Mouse (Mus musculus) liver, embryonic 13.5 days (tissue): ENCODE data around the gene Slc2a3. TPM values are rescaled to one million over a fixed set of nuclear protein-coding genes. Genes with fewer than 3 reads are reported as not detected.

ENCODE experiments used
- ATAC-seq: fragments of 200-750 bp; cut with Nextera tagmentation; 2 replicates; pipeline ENCODE4 v1.8.0; 2017; ENCODE audit warnings: low read depth, mild to moderate bottlenecking, moderate number of reproducible peaks, moderate library complexity
- DNase-seq: peaks from one replicate; pipeline ENCODE4 v3.0.0; 2022
- H3K27ac ChIP-seq: fragments of 300-500 bp; sonication (generic); 2 replicates; pipeline ENCODE4 v1.5.1; 2015; ENCODE audit warnings: moderate library complexity, mild to moderate bottlenecking, inconsistent platforms
- H3K27me3 ChIP-seq: fragments of 300-500 bp; sonication (generic); 2 replicates; pipeline ENCODE4 v1.6.1; 2015; ENCODE audit warnings: mild to moderate bottlenecking, inconsistent platforms
- H3K36me3 ChIP-seq: fragments of 300-500 bp; sonication (generic); 2 replicates; pipeline ENCODE4 v1.6.1; 2015; ENCODE audit warnings: mild to moderate bottlenecking, inconsistent platforms
- H3K4me1 ChIP-seq: fragments of 300-500 bp; sonication (generic); replicated peaks from 2 replicates; pipeline ENCODE4 v1.6.1; 2015; ENCODE audit warnings: inconsistent platforms
- H3K4me2 ChIP-seq: fragments of 300-500 bp; sonication (generic); 2 replicates; pipeline ENCODE4 v1.6.1; 2015; ENCODE audit warnings: inconsistent platforms, mild to moderate bottlenecking, moderate library complexity
- H3K4me3 ChIP-seq: fragments of 300-500 bp; sonication (generic); replicated peaks from 2 replicates; pipeline ENCODE4 v1.5.1; 2015; ENCODE audit warnings: mild to moderate bottlenecking, inconsistent platforms
- H3K9ac ChIP-seq: fragments of 300-500 bp; sonication (generic); 2 replicates; pipeline ENCODE4 v1.6.1; 2015; ENCODE audit warnings: mild to moderate bottlenecking, inconsistent platforms
- H3K9me3 ChIP-seq: fragments of 300-500 bp; sonication (generic); replicated peaks from 2 replicates; pipeline ENCODE4 v1.6.1; 2016; ENCODE audit warnings: inconsistent platforms
- WGBS: fragments of 180-500 bp; shearing (Covaris S2); methylation state at CpG from one replicate; pipeline ENCODE4 v1.1.7; 2015; ENCODE audit not compliant: insufficient replicate concordance; 5-methylcytosine and 5-hydroxymethylcytosine counted together
- polyA plus RNA-seq: library from polyadenylated mRNA; unstranded; fragments of >200 nt; fragmentation: Nextera tagmentation; extraction: Ambion mirVana; gene quantifications from 2 replicates; pipeline ENCODE4 v1.2.1, GENCODE M21; 2015

Gene Slc2a3
- polyA plus RNA-seq = 18.6 and 21.4 TPM in 2 replicates

DNA sequence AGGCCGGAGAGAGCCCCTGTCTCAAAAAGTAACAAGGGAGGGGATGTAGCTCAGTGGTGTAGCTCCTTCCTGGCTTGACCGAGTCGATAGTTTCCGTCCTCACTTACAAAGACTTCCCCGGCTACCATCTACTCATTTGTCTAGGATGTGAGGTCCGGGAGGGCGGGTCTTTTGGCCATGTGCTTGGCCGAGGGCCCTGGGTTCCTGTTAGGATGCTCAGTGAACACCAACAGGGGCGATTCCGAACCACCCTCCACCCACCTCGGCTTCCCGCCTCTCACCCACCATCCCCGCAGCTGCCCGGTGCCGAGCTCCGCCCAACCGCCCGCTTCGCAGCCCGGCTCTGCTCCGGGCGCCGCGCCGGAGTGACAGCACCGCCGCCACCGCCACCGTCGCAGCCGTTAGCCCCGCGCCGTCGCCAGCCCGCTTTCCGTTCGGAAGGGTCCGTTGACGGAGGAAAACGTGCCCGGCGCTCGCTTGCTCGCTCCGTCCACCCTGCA lies at the start of gene Slc2a3:
Slc2a3 (minus strand) TSS at position 340 of the 500 bp plus-strand sequence.
- H3K4me1 ChIP-seq = peaks cover 40% of the 10 kb centered on the region
- no peaks in the 10 kb centered on the region for H3K9me3 ChIP-seq
- peaks cover 7% of the 10 kb centered on the region for H3K36me3 ChIP-seq
- H3K27ac ChIP-seq = peak within 1 kb of the TSS; percentile 88
- under 1% methylated on average over 45 of the region's 46 CpGs for WGBS
- H3K4me3 ChIP-seq = peak within 1 kb of the TSS; percentile 75
- no peaks in the 10 kb centered on the region for H3K27me3 ChIP-seq
- DNase-seq (peak; percentile 67), ATAC-seq (peak; percentile 87)
- H3K9ac ChIP-seq = peak within 1 kb of the TSS; percentile 94
- H3K4me2 ChIP-seq = peak within 1 kb of the TSS; percentile 95

GRCm38 (mm10) chr6:122843759-122844158 lies 42.3 kb upstream of the Slc2a3 start:
- H3K9ac ChIP-seq = no peak overlapping the region
- peaks cover 50% of the 10 kb centered on the region for H3K36me3 ChIP-seq
- H3K4me1 ChIP-seq = no peaks in the 10 kb centered on the region
- no peaks in the 10 kb centered on the region for H3K27me3 ChIP-seq
- no peaks in the 10 kb centered on the region for H3K9me3 ChIP-seq
- ATAC-seq = no peak
- DNase-seq = no peak
- H3K27ac ChIP-seq = no peak overlapping the region
- 76% methylated on average over 6 of the region's 6 CpGs for WGBS
- no peak overlapping the region for H3K4me2 ChIP-seq
- no peak overlapping the region for H3K4me3 ChIP-seq

DNA sequence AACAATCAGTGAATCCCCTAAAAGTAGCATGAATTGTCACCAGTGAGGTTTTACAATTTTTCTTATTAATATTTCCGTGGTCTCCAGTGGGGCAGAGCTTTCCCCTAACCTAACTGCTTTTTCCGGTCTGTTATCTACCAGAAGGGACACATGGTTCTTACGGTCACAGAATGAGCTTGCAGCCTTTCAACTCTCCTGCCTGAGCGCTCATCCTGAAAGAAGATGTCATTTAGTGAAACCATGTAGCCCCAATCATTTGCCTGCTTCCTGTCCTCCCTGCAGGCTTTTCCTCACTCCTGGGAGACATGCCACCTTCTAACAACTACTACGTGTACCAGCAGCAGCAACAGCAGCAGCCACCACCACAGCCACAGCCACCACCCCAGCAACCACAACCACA lies 36.1 kb upstream of the Slc2a3 start:
- Histone ChIP-seq H3K36me3 (peaks cover 71% of the 10 kb centered on the region), H3K4me3 (no peak overlapping the region), H3K4me2 (no peak overlapping the region), H3K27ac (no peak overlapping the region), H3K4me1 (no peaks in the 10 kb centered on the region), H3K9ac (no peak overlapping the region), H3K27me3 (no peaks in the 10 kb centered on the region), H3K9me3 (no peaks in the 10 kb centered on the region)
- ATAC-seq = no peak
- no peak for DNase-seq
- WGBS = 72% methylated on average over 5 of the region's 5 CpGs

GRCm38 (mm10) chr6:122836974-122837373 lies 35.5 kb upstream of the Slc2a3 start:
- Histone ChIP-seq H3K27ac (no peak overlapping the region), H3K4me2 (no peak overlapping the region), H3K9ac (no peak overlapping the region), H3K9me3 (no peaks in the 10 kb centered on the region), H3K27me3 (no peaks in the 10 kb centered on the region), H3K4me1 (no peaks in the 10 kb centered on the region), H3K4me3 (no peak overlapping the region), H3K36me3 (peaks cover 71% of the 10 kb centered on the region)
- ATAC-seq = no peak
- 86% methylated on average over 3 of the region's 3 CpGs for WGBS
- DNase-seq = no peak

DNA sequence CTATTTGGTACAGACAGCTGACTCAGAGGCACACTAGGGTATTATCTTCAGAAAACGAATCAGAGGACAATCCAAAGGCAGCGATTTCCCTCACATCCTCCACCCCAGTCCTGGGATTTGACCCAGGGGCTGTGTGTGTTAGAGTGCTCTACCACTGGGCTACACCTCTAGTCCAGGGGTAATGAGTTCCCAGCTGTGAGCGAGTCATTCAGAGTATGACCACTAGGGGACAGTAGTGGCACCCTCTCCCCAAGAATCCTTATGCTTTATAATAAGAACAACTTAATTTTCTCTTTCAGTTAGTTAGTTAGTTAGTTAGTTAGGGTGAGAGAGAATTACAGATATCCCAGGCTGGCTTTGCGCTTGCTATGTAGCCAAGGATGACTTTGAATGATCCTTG lies 32.9 kb upstream of the Slc2a3 start:
- ATAC-seq = 0 out of 2 replicates have a peak, but pooled peaks have one; percentile 45
- H3K4me1 ChIP-seq = no peaks in the 10 kb centered on the region
- WGBS = 53% methylated on average over 4 of the region's 4 CpGs
- no peak overlapping the region for H3K4me3 ChIP-seq
- peaks cover 54% of the 10 kb centered on the region for H3K36me3 ChIP-seq
- no peak for DNase-seq
- no peak overlapping the region for H3K9ac ChIP-seq
- no peaks in the 10 kb centered on the region for H3K9me3 ChIP-seq
- H3K27ac ChIP-seq = no peak overlapping the region
- H3K27me3 ChIP-seq = no peaks in the 10 kb centered on the region
- H3K4me2 ChIP-seq = no peak overlapping the region

- Histone ChIP-seq H3K4me2 (no peak overlapping the region), H3K4me3 (no peak overlapping the region), H3K27me3 (no peaks in the 10 kb centered on the region), H3K27ac (no peak overlapping the region), H3K9me3 (no peaks in the 10 kb centered on the region), H3K36me3 (peaks cover 51% of the 10 kb centered on the region), H3K9ac (no peak overlapping the region), H3K4me1 (peaks cover 6% of the 10 kb centered on the region)
- 73% methylated on average over 7 of the region's 7 CpGs for WGBS
- DNase-seq (no peak), ATAC-seq (no peak)
These were observed 31.4 kb upstream of the Slc2a3 start for GRCm38 (mm10) chr6:122832880-122833279.

DNA sequence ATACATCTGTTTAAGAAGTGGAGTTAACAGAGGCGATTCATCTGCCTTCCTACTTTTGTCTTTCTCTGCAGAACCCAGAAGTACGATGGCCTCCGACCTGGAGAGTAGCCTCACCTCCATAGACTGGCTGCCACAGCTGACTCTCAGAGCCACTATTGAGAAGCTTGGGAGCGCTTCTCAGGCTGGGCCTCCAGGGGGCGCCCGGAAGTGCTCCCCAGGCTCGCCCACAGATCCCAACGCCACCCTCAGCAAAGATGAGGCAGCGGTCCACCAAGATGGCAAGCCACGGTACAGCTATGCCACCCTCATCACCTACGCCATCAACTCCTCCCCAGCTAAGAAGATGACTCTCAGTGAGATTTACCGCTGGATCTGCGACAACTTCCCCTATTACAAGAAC lies 26.6 kb upstream of the Slc2a3 start:
- Histone ChIP-seq H3K27me3 (no peaks in the 10 kb centered on the region), H3K36me3 (peaks cover 21% of the 10 kb centered on the region), H3K9me3 (no peaks in the 10 kb centered on the region), H3K4me3 (no peak overlapping the region), H3K4me1 (peaks cover 46% of the 10 kb centered on the region), H3K9ac (no peak overlapping the region), H3K27ac (no peak overlapping the region), H3K4me2 (no peak overlapping the region)
- ATAC-seq (peak; percentile 13; the same call in 1 of the 2 replicates), DNase-seq (peak; percentile 52)
- 44% methylated on average over 13 of the region's 13 CpGs for WGBS

GRCm38 (mm10) chr6:122825923-122826742 lies 24.7 kb upstream of the Slc2a3 start:
- Histone ChIP-seq H3K27me3 (0 out of 2 replicates have a peak, but pooled peaks cover 4% of the 10 kb centered on the region), H3K9me3 (no peaks in the 10 kb centered on the region), H3K27ac (peak overlapping the region; percentile 81), H3K9ac (peak overlapping the region; percentile 70), H3K4me1 (peaks cover 63% of the 10 kb centered on the region), H3K4me2 (peak overlapping the region; percentile 91), H3K4me3 (peak overlapping the region; percentile 59), H3K36me3 (peaks cover 14% of the 10 kb centered on the region)
- ATAC-seq (peak; percentile 98), DNase-seq (peak; percentile 80)
- WGBS = 5% methylated on average over 29 of the region's 29 CpGs

DNA sequence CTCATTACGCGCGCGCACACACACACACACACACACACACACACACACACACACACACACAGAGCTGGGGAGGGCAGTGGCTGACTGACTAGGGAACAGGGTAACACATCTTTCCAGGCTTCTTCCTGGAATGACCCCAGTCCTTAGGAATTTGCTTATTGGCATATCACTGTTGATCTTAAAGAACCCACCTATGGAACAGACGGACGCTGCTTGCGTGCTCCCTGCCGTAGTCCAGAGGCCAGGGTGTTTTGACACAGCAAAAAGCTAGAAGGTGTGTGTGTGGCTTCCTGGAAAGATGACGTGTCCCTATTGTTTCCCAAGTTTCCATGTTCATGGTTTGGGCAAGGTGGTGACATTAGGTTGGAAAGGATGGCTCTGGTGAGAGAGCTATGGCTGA lies 23.7 kb upstream of the Slc2a3 start:
- no peak for DNase-seq
- peaks cover 73% of the 10 kb centered on the region for H3K4me1 ChIP-seq
- H3K27me3 ChIP-seq = peaks cover 10% of the 10 kb centered on the region; the same call in 1 of the 2 replicates
- 90% methylated on average over 9 of the region's 9 CpGs for WGBS
- peak overlapping the region; percentile 70; the same call in 1 of the 2 replicates for H3K9ac ChIP-seq
- peaks cover 12% of the 10 kb centered on the region for H3K36me3 ChIP-seq
- H3K9me3 ChIP-seq = no peaks in the 10 kb centered on the region
- no peak for ATAC-seq
- H3K4me2 ChIP-seq = peak overlapping the region; percentile 91; the same call in 1 of the 2 replicates
- no peak overlapping the region for H3K4me3 ChIP-seq
- H3K27ac ChIP-seq = no peak overlapping the region; the same call in 1 of the 2 replicates

DNA sequence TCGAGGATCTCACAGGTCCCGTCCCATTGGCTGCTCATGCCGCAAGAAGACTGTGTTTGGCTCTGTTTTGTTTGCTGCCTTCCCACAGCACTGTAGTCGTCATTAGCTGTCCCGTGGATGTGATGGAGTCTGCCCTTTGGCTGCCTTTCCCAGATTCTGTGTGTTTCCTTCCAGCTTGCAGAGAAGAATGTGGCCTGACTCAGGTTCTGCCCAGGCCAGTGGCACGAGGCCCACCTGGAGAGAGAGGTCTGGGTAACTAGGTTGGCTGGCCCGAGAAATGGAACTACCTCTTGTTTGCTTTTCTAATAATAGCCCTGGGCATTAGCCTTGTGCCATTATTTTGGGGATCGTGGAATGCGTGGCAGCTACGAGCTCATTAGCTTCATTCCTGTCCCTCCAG lies 22.6 kb upstream of the Slc2a3 start:
- no peak overlapping the region; the same call in 1 of the 2 replicates for H3K9ac ChIP-seq
- H3K4me2 ChIP-seq = no peak overlapping the region
- H3K4me1 ChIP-seq = peaks cover 80% of the 10 kb centered on the region
- H3K4me3 ChIP-seq = no peak overlapping the region
- H3K9me3 ChIP-seq = no peaks in the 10 kb centered on the region
- ATAC-seq = no peak
- no peak for DNase-seq
- peak overlapping the region; percentile 9; the same call in 1 of the 2 replicates for H3K27ac ChIP-seq
- peaks cover 10% of the 10 kb centered on the region; the same call in 1 of the 2 replicates for H3K27me3 ChIP-seq
- WGBS = 75% methylated on average over 10 of the region's 10 CpGs
- H3K36me3 ChIP-seq = peaks cover 7% of the 10 kb centered on the region

DNA sequence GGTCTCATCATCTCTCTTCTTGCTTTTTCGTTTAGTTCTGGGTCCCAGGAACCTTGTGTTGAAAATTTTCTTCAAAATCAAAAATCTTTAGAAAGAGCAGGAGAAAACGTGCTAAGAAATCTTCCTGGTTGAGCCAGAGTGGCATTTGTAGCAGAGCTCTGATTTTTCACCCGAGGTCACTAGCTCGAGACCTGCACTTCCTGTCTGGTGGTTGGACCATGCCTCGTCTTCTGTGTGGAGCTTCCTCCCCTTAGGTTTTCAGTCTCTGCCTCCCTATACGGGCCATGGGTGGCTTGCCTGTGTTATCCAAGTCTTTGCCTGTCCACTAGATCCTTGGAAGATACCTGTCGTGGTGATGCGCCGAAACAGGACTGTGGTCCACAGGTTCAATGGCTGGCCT lies 20.4 kb upstream of the Slc2a3 start:
- Histone ChIP-seq H3K9ac (no peak overlapping the region), H3K36me3 (no peaks in the 10 kb centered on the region), H3K9me3 (no peaks in the 10 kb centered on the region), H3K4me3 (no peak overlapping the region), H3K4me2 (peak overlapping the region; percentile 97), H3K27me3 (peaks cover 10% of the 10 kb centered on the region; the same call in 1 of the 2 replicates), H3K4me1 (peaks cover 75% of the 10 kb centered on the region), H3K27ac (no peak overlapping the region; the same call in 1 of the 2 replicates)
- 51% methylated on average over 9 of the region's 9 CpGs for WGBS
- no peak for DNase-seq
- no peak for ATAC-seq
